Mouse (Mus musculus): ENCODE results near the gene Plod1. TPM values are rescaled to one million over a fixed set of nuclear protein-coding genes. Genes with fewer than 3 reads are reported as not detected.

Plod1 gene
- polyA plus RNA-seq, 1 experiment from 2014 or later = 28.2 TPM

- 97% methylated on average over 4 of the region's 4 CpGs for WGBS
- no peak for DNase-seq (ENCODE audit: low spot score)
- Histone ChIP-seq H3K27me3 (ENCODE audit: control insufficient read depth, insufficient read depth, low read length) (no peaks in the 10 kb centered on the region), H3K27ac (ENCODE audit: low read depth, low read length) (no peak overlapping the region), H3K4me3 (ENCODE audit: low read depth, low read length) (no peak overlapping the region), H3K36me3 (ENCODE audit: control insufficient read depth, insufficient read depth, low read length) (peaks cover 10% of the 10 kb centered on the region; the same call in 1 of the 2 replicates), H3K9me3 (ENCODE audit: control insufficient read depth, low read length) (no peaks in the 10 kb centered on the region), H3K9ac (ENCODE audit: low read depth, low read length) (no peak overlapping the region), H3K4me2 (replicated peaks; ENCODE audit: low read depth, low read length) (no peak overlapping the region), H3K4me1 (replicated peaks; ENCODE audit: control insufficient read depth, insufficient read depth, low read length) (no peaks in the 10 kb centered on the region)
- no peak for ATAC-seq (ENCODE audit: low FRiP score)
Observed at GRCm38 (mm10) chr4:147895815-147896330, 40.7 kb downstream of the Plod1 start.

GRCm38 (mm10) chr4:147890341-147890740, 46.2 kb downstream of the Plod1 start:
- no peaks in the 10 kb centered on the region for H3K4me1 ChIP-seq (replicated peaks; ENCODE audit: control insufficient read depth, insufficient read depth, low read length)
- 90% methylated on average over 6 of the region's 6 CpGs for WGBS
- H3K9ac ChIP-seq (ENCODE audit: low read depth, low read length) = no peak overlapping the region
- DNase-seq (ENCODE audit: low spot score) (no peak), ATAC-seq (ENCODE audit: low FRiP score) (no peak)
- H3K4me2 ChIP-seq (replicated peaks; ENCODE audit: low read depth, low read length) = no peak overlapping the region
- 0 out of 2 replicates have a peak, but pooled peaks cover 7% of the 10 kb centered on the region for H3K36me3 ChIP-seq (ENCODE audit: control insufficient read depth, insufficient read depth, low read length)
- no peaks in the 10 kb centered on the region for H3K27me3 ChIP-seq (ENCODE audit: control insufficient read depth, insufficient read depth, low read length)
- no peaks in the 10 kb centered on the region for H3K9me3 ChIP-seq (ENCODE audit: control insufficient read depth, low read length)
- H3K27ac ChIP-seq (ENCODE audit: low read depth, low read length) = no peak overlapping the region
- no peak overlapping the region for H3K4me3 ChIP-seq (ENCODE audit: low read depth, low read length)

- DNase-seq (ENCODE audit: low spot score) (no peak), ATAC-seq (ENCODE audit: low FRiP score) (no peak)
- Histone ChIP-seq H3K27me3 (ENCODE audit: control insufficient read depth, insufficient read depth, low read length) (no peaks in the 10 kb centered on the region), H3K9ac (ENCODE audit: low read depth, low read length) (no peak overlapping the region), H3K27ac (ENCODE audit: low read depth, low read length) (no peak overlapping the region), H3K36me3 (ENCODE audit: control insufficient read depth, insufficient read depth, low read length) (peaks cover 8% of the 10 kb centered on the region; the same call in 1 of the 2 replicates), H3K4me1 (replicated peaks; ENCODE audit: control insufficient read depth, insufficient read depth, low read length) (no peaks in the 10 kb centered on the region), H3K4me2 (replicated peaks; ENCODE audit: low read depth, low read length) (no peak overlapping the region), H3K4me3 (ENCODE audit: low read depth, low read length) (no peak overlapping the region), H3K9me3 (ENCODE audit: control insufficient read depth, low read length) (no peaks in the 10 kb centered on the region)
- 95% methylated on average over 4 of the region's 4 CpGs for WGBS
Observed at GRCm38 (mm10) chr4:147888237-147888636, 48.3 kb downstream of the Plod1 start.

- ATAC-seq (ENCODE audit: low FRiP score) (no peak), DNase-seq (ENCODE audit: low spot score) (no peak)
- H3K4me3 ChIP-seq (ENCODE audit: low read depth, low read length) = no peak overlapping the region
- WGBS = 90% methylated on average over 7 of the region's 7 CpGs
- no peak overlapping the region for H3K4me2 ChIP-seq (replicated peaks; ENCODE audit: low read depth, low read length)
- no peaks in the 10 kb centered on the region for H3K27me3 ChIP-seq (ENCODE audit: control insufficient read depth, insufficient read depth, low read length)
- no peaks in the 10 kb centered on the region for H3K4me1 ChIP-seq (replicated peaks; ENCODE audit: control insufficient read depth, insufficient read depth, low read length)
- peaks cover 10% of the 10 kb centered on the region for H3K36me3 ChIP-seq (ENCODE audit: control insufficient read depth, insufficient read depth, low read length)
- H3K27ac ChIP-seq (ENCODE audit: low read depth, low read length) = no peak overlapping the region
- no peak overlapping the region for H3K9ac ChIP-seq (ENCODE audit: low read depth, low read length)
- no peaks in the 10 kb centered on the region for H3K9me3 ChIP-seq (ENCODE audit: control insufficient read depth, low read length)
Observed at GRCm38 (mm10) chr4:147887277-147887676, 49.3 kb downstream of the Plod1 start.

GRCm38 (mm10) chr4:147886158-147886557, 50.4 kb downstream of the Plod1 start:
- 92% methylated on average over 12 of the region's 12 CpGs for WGBS
- no peaks in the 10 kb centered on the region for H3K27me3 ChIP-seq (ENCODE audit: control insufficient read depth, insufficient read depth, low read length)
- H3K9ac ChIP-seq (ENCODE audit: low read depth, low read length) = no peak overlapping the region
- H3K27ac ChIP-seq (ENCODE audit: low read depth, low read length) = no peak overlapping the region
- H3K36me3 ChIP-seq (ENCODE audit: control insufficient read depth, insufficient read depth, low read length) = peaks cover 21% of the 10 kb centered on the region
- H3K4me2 ChIP-seq (replicated peaks; ENCODE audit: low read depth, low read length) = no peak overlapping the region
- H3K4me1 ChIP-seq (replicated peaks; ENCODE audit: control insufficient read depth, insufficient read depth, low read length) = no peaks in the 10 kb centered on the region
- H3K4me3 ChIP-seq (ENCODE audit: low read depth, low read length) = no peak overlapping the region
- no peaks in the 10 kb centered on the region for H3K9me3 ChIP-seq (ENCODE audit: control insufficient read depth, low read length)
- no peak for DNase-seq (ENCODE audit: low spot score)
- ATAC-seq (ENCODE audit: low FRiP score) = no peak

GRCm38 (mm10) chr4:147884138-147884537, 52.4 kb downstream of the Plod1 start:
- ATAC-seq (ENCODE audit: low FRiP score) (no peak), DNase-seq (ENCODE audit: low spot score) (no peak)
- WGBS = 88% methylated on average over 3 of the region's 3 CpGs
- no peak overlapping the region for H3K9ac ChIP-seq (ENCODE audit: low read depth, low read length)
- H3K9me3 ChIP-seq (ENCODE audit: control insufficient read depth, low read length) = no peaks in the 10 kb centered on the region
- H3K36me3 ChIP-seq (ENCODE audit: control insufficient read depth, insufficient read depth, low read length) = peaks cover 24% of the 10 kb centered on the region
- H3K27ac ChIP-seq (ENCODE audit: low read depth, low read length) = no peak overlapping the region
- no peak overlapping the region for H3K4me3 ChIP-seq (ENCODE audit: low read depth, low read length)
- no peaks in the 10 kb centered on the region for H3K4me1 ChIP-seq (replicated peaks; ENCODE audit: control insufficient read depth, insufficient read depth, low read length)
- H3K4me2 ChIP-seq (replicated peaks; ENCODE audit: low read depth, low read length) = no peak overlapping the region
- H3K27me3 ChIP-seq (ENCODE audit: control insufficient read depth, insufficient read depth, low read length) = no peaks in the 10 kb centered on the region

GRCm38 (mm10) chr4:147883041-147883440, 53.5 kb downstream of the Plod1 start:
- H3K36me3 ChIP-seq (ENCODE audit: control insufficient read depth, insufficient read depth, low read length) = peaks cover 25% of the 10 kb centered on the region
- DNase-seq (ENCODE audit: low spot score) = no peak

GRCm38 (mm10) chr4:147881792-147882191, 54.8 kb downstream of the Plod1 start:
- H3K27me3 ChIP-seq (ENCODE audit: control insufficient read depth, insufficient read depth, low read length) = no peaks in the 10 kb centered on the region
- ATAC-seq (ENCODE audit: low FRiP score) (no peak), DNase-seq (ENCODE audit: low spot score) (no peak)
- H3K9ac ChIP-seq (ENCODE audit: low read depth, low read length) = no peak overlapping the region
- 96% methylated on average over 7 of the region's 7 CpGs for WGBS
- peaks cover 24% of the 10 kb centered on the region for H3K36me3 ChIP-seq (ENCODE audit: control insufficient read depth, insufficient read depth, low read length)
- H3K27ac ChIP-seq (ENCODE audit: low read depth, low read length) = no peak overlapping the region
- no peaks in the 10 kb centered on the region for H3K9me3 ChIP-seq (ENCODE audit: control insufficient read depth, low read length)
- no peaks in the 10 kb centered on the region for H3K4me1 ChIP-seq (replicated peaks; ENCODE audit: control insufficient read depth, insufficient read depth, low read length)
- H3K4me2 ChIP-seq (replicated peaks; ENCODE audit: low read depth, low read length) = no peak overlapping the region
- no peak overlapping the region for H3K4me3 ChIP-seq (ENCODE audit: low read depth, low read length)

More at GRCm38 (mm10) chr4:147883041-147883440, 53.5 kb downstream of the Plod1 start:
- Histone ChIP-seq H3K9me3 (ENCODE audit: control insufficient read depth, low read length) (no peaks in the 10 kb centered on the region), H3K4me1 (replicated peaks; ENCODE audit: control insufficient read depth, insufficient read depth, low read length) (no peaks in the 10 kb centered on the region), H3K4me2 (replicated peaks; ENCODE audit: low read depth, low read length) (no peak overlapping the region), H3K27me3 (ENCODE audit: control insufficient read depth, insufficient read depth, low read length) (no peaks in the 10 kb centered on the region), H3K9ac (ENCODE audit: low read depth, low read length) (no peak overlapping the region), H3K27ac (ENCODE audit: low read depth, low read length) (no peak overlapping the region), H3K4me3 (ENCODE audit: low read depth, low read length) (no peak overlapping the region)
- no peak for ATAC-seq (ENCODE audit: low FRiP score)
- 85% methylated on average over 6 of the region's 6 CpGs for WGBS

GRCm38 (mm10) chr4:147879865-147880264, 56.7 kb downstream of the Plod1 start:
- Histone ChIP-seq H3K9me3 (ENCODE audit: control insufficient read depth, low read length) (no peaks in the 10 kb centered on the region), H3K4me1 (replicated peaks; ENCODE audit: control insufficient read depth, insufficient read depth, low read length) (no peaks in the 10 kb centered on the region), H3K27ac (ENCODE audit: low read depth, low read length) (no peak overlapping the region), H3K36me3 (ENCODE audit: control insufficient read depth, insufficient read depth, low read length) (peaks cover 24% of the 10 kb centered on the region), H3K9ac (ENCODE audit: low read depth, low read length) (no peak overlapping the region), H3K27me3 (ENCODE audit: control insufficient read depth, insufficient read depth, low read length) (no peaks in the 10 kb centered on the region), H3K4me3 (ENCODE audit: low read depth, low read length) (no peak overlapping the region), H3K4me2 (replicated peaks; ENCODE audit: low read depth, low read length) (no peak overlapping the region)
- no peak for DNase-seq (ENCODE audit: low spot score)
- no peak for ATAC-seq (ENCODE audit: low FRiP score)
- WGBS = 55% methylated on average over 5 of the region's 5 CpGs

Measured in hindbrain, embryonic 11.5 days (tissue).